19 mouse cellular contexts compared by ENCODE assay signal in the genomic region with DNA sequence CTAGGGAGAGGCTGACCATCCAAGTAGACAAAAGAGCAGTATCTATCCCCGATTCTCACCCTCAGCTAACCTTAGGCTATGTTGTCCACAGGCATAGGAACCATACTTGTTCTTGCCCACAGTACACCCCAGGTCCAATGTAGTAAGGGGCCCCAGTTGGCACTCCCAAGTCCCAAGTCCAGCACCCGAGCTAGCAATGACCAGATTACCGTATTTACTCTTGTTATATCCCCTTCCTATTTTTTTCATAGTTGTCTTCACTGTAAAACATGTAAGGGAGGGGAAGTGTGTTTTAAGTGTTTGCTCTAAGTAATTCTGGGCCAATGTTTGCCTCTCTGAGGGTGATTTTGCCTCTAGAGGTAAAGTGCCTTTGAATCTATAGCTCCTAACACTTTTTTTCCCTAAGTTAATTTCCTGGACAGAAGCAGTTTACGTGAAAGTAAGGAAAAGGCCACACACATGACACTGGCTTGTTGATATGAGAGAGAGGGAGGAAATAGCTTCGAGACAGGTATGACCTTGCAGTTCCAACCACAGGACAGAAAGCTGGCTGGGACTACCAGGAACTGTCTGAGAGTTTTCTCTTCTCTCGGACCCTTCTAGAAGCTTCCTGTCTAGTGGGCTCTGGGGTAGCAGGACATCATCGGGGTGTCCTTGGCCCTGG. TPM values are rescaled to one million over a fixed set of nuclear protein-coding genes. Genes with fewer than 3 reads are reported as not detected.
DNase-seq lines count a peak whose midpoint lies in the region; ATAC-seq and TF ChIP-seq lines count a peak whose summit lies in the region.
"Had no signal": no experiment of that assay in that cellular context is flagged by ENCODE, and none has a peak within 500 bp of the region (broad histone marks: within the 10 kb centered on the region; RNA-seq: fewer than 3 reads in every experiment).

Nr1i2 (minus strand) TSS at position 140 of the 664 bp plus-strand sequence.

- no peak within 1 kb of the TSS; the same call in 1 of the 2 replicates for H3K27ac ChIP-seq in kidney, embryonic 15.5 days
- H3K27ac ChIP-seq in intestine, postnatal 0 days (ENCODE audit: low read depth, low read length), result peak within 1 kb of the TSS; percentile 96
- H3K27ac ChIP-seq in small intestine, adult 2 months (ENCODE audit: insufficient read depth, low read depth, low read length), result peak within 1 kb of the TSS; percentile 98
- H3K27ac ChIP-seq: forebrain, embryonic 13.5 days; hindbrain, embryonic 10.5 days; midbrain, embryonic 13.5 days had no signal

- no peak within 1 kb of the TSS for H3K4me3 ChIP-seq in kidney, embryonic 15.5 days (replicated peaks)
- peak within 1 kb of the TSS; percentile 54 for H3K4me3 ChIP-seq in intestine, postnatal 0 days (ENCODE audit: low read depth, low read length)
- peak within 1 kb of the TSS; percentile 76 for H3K4me3 ChIP-seq in small intestine, adult 2 months (ENCODE audit: low read depth, low read length)
- H3K4me3 ChIP-seq: forebrain, embryonic 13.5 days; hindbrain, embryonic 10.5 days; midbrain, embryonic 13.5 days had no signal

- TF ChIP-seq CTCF in intestine, postnatal 0 days (IDR thresholded peaks at IDR 0.05; ENCODE audit: low read depth), result no peak
- no peak for TF ChIP-seq CTCF in small intestine, adult 2 months (IDR thresholded peaks at IDR 0.05; ENCODE audit: extremely low read depth, insufficient read length, insufficient replicate concordance, low read depth, low read length)

- peak; percentile 59 for DNase-seq in kidney, adult 18-20 months
- DNase-seq in kidney, postnatal 36 days, result peak; percentile 55 to 65
- DNase-seq in adrenal gland, postnatal 25 days, result no peak
- no peak for DNase-seq in thymus, postnatal 10 days (ENCODE audit: low spot score in 2 of 2)
- DNase-seq in urinary bladder, postnatal 14 days (ENCODE audit: low spot score), result no peak
- DNase-seq: cerebellum, adult 2 months; layer of hippocampus, postnatal 36 days; left cerebral cortex, postnatal 4 days; right cerebral cortex, adult 18-20 months had no signal

- 59% methylated on average over 7 of the region's 7 CpGs for WGBS in kidney, embryonic 15.5 days
- 26% methylated on average over 7 of the region's 7 CpGs for WGBS in intestine, postnatal 0 days
- WGBS in small intestine, adult 2 months, result 14% methylated on average over 7 of the region's 7 CpGs

- ATAC-seq in kidney, embryonic 15.5 days (replicated peaks; ENCODE audit: low FRiP score), result no peak
- peak; percentile 93 for ATAC-seq in intestine, postnatal 0 days
- ATAC-seq: forebrain, embryonic 13.5 days; midbrain, embryonic 13.5 days had no signal

- H3K27me3 ChIP-seq in kidney, embryonic 15.5 days, result no peaks in the 10 kb centered on the region
- no peaks in the 10 kb centered on the region for H3K27me3 ChIP-seq in intestine, postnatal 0 days (replicated peaks; ENCODE audit: control insufficient read depth, insufficient read depth, low read length)
- H3K27me3 ChIP-seq in small intestine, adult 2 months (ENCODE audit: control insufficient read depth, insufficient read depth, low read length), result no peaks in the 10 kb centered on the region
- H3K27me3 ChIP-seq: forebrain, embryonic 13.5 days; midbrain, embryonic 13.5 days had no signal

- H3K4me1 ChIP-seq in kidney, embryonic 15.5 days, result peaks cover 12% of the 10 kb centered on the region
- peaks cover 4% of the 10 kb centered on the region; the same call in 1 of the 2 replicates for H3K4me1 ChIP-seq in intestine, postnatal 0 days (replicated peaks; ENCODE audit: control insufficient read depth, insufficient read depth, low read length)
- H3K4me1 ChIP-seq in small intestine, adult 2 months (ENCODE audit: control insufficient read depth, insufficient read depth, insufficient read length, low read length), result peaks cover 12% of the 10 kb centered on the region; the same call in 1 of the 2 replicates
- H3K4me1 ChIP-seq: forebrain, embryonic 13.5 days; hindbrain, embryonic 10.5 days; midbrain, embryonic 13.5 days had no signal

- H3K9ac ChIP-seq in kidney, embryonic 15.5 days, result no peak within 1 kb of the TSS
- peak within 1 kb of the TSS; percentile 70 for H3K9ac ChIP-seq in intestine, postnatal 0 days (ENCODE audit: low read depth, low read length)
- H3K9ac ChIP-seq: forebrain, embryonic 13.5 days; midbrain, embryonic 13.5 days had no signal

- TF ChIP-seq POLR2A in small intestine, adult 2 months (IDR thresholded peaks at IDR 0.05; ENCODE audit: low read depth, low read length), result peak; percentile 47; the same call in 1 of the 2 replicates

- H3K9me3 ChIP-seq in kidney, embryonic 15.5 days (replicated peaks), result no peaks in the 10 kb centered on the region
- no peaks in the 10 kb centered on the region for H3K9me3 ChIP-seq in intestine, postnatal 0 days (ENCODE audit: control insufficient read depth)
- H3K9me3 ChIP-seq: forebrain, embryonic 13.5 days; hindbrain, embryonic 10.5 days; midbrain, embryonic 13.5 days had no signal

- H3K4me2 ChIP-seq in kidney, embryonic 15.5 days, result no peak within 1 kb of the TSS
- H3K4me2 ChIP-seq in intestine, postnatal 0 days (replicated peaks; ENCODE audit: low read depth), result peak within 1 kb of the TSS; percentile 57
- H3K4me2 ChIP-seq: forebrain, embryonic 13.5 days; midbrain, embryonic 13.5 days had no signal

- H3K36me3 ChIP-seq in kidney, embryonic 15.5 days, result no peaks in the 10 kb centered on the region
- no peaks in the 10 kb centered on the region for H3K36me3 ChIP-seq in intestine, postnatal 0 days (ENCODE audit: control insufficient read depth, insufficient read depth)
- H3K36me3 ChIP-seq in small intestine, adult 2 months (ENCODE audit: control insufficient read depth, insufficient read depth, low read length), result no peaks in the 10 kb centered on the region
- H3K36me3 ChIP-seq: hindbrain, embryonic 10.5 days; midbrain, embryonic 13.5 days had no signal

RNA-seq across cellular contexts. Expression of gene Nr1i2, which starts in this region (rescaled TPM):
- polyA plus RNA-seq in kidney, embryonic 15.5 days (2015; fragmentation: Nextera tagmentation; extraction: Ambion mirVana), result 0.35 and 0.49 TPM in 2 replicates
- polyA plus RNA-seq in intestine, postnatal 0 days (2015; fragmentation: Nextera tagmentation; extraction: Ambion mirVana), result 23.1 and 26.0 TPM in 2 replicates
- polyA plus RNA-seq in small intestine, adult 2 months (2012; rRNA removed), result 25.5 and 72.6 TPM in 2 replicates
- total RNA-seq in adrenal gland, postnatal 25 days (2021), result not detected in 2 replicates
- total RNA-seq: adrenal gland, adult 18-20 months; layer of hippocampus, postnatal 36 days; left cerebral cortex, postnatal 4 days had no signal
- polyA plus RNA-seq: cerebellum, adult 2 months; embryonic facial prominence, embryonic 14.5 days; forebrain, embryonic 13.5 days; heart, embryonic 14.5 days; hindbrain, embryonic 10.5 days; midbrain, embryonic 13.5 days; spleen, adult 2 months had no signal

Comparison
In these comparisons a context has a peak if more than half of its experiments do, and no peak if none do; other contexts are left out.
1. RNA of gene Nr1i2 (polyA plus RNA-seq): 25.5 to 72.6 TPM in small intestine, adult 2 months and 23.1 to 26.0 TPM in intestine, postnatal 0 days; 0.35 to 0.49 TPM in kidney, embryonic 15.5 days; every median in the first group is over 10 times any median in the second.
2. DNase-seq: peak in kidney, adult 18-20 months (single experiment) and kidney, postnatal 36 days (2 of 2); none in adrenal gland, postnatal 25 days (single experiment), thymus, postnatal 10 days (0 of 2) and urinary bladder, postnatal 14 days (single experiment).